Mouse (Mus musculus): Measurements from ENCODE around the gene Tle2.

DNA sequence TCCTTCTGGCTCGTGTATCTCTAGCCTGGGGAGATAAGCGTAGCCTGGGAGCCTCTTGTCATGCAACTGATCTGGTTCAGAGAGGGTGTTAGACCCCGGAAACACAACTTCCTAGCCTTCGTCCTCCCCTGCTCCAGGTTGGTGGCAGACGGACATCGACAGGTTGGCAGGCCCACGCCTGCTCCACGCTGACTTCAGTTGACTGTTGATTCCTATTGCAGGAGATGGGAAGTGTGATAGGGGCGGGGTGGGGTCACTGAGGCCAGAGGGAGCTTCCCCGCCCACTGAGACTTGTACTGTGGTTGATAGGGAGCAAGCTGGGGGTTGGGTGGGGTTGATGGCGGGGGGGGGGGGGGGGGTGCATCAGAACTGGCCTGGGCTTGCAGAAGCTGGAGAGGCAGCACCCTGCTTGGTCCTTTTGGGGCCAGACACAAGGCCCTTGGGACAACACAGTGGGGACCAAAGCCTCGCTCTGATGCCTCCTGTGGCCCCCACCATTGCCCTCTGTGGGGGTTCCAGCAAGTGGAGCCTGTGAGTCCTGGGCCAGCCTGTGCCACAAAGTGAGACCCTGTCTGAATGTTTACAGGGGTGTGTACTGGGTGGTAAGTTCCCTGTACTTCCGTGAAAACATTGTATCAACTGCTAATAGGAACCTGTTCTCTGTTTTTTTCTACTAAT lies 49.2 kb upstream of the Tle2 start:
- TF ChIP-seq CTCF (IDR thresholded peaks at IDR 0.05; ENCODE audit: low read depth, low read length): no peak
- no peak for TF ChIP-seq POLR2A (IDR thresholded peaks at IDR 0.05; ENCODE audit: extremely low read depth, insufficient read depth, low read length)

All from liver, adult 2 months (tissue).